In genomic region chr2:31142505-31142904, GRCm38 (mm10) we compare ENCODE assay signal across 8 mouse cellular contexts. TPM values are rescaled to one million over a fixed set of nuclear protein-coding genes. Genes with fewer than 3 reads are reported as not detected.
DNase-seq lines count a peak whose midpoint lies in the region; ATAC-seq and TF ChIP-seq lines count a peak whose summit lies in the region.

No protein-coding gene starts in this region.

- no peak for DNase-seq in liver, adult 2 months (ENCODE audit: extremely low read depth, low read depth, low spot score)
- no peak for DNase-seq in liver
- DNase-seq in embryonic facial prominence, embryonic 11.5 days (ENCODE audit: low spot score): no peak
- DNase-seq in hindbrain, postnatal 0 days (ENCODE audit: low spot score): no peak
- DNase-seq in midbrain, embryonic 14.5 days: no peak
- DNase-seq in left cerebral cortex, adult 9 months (ENCODE audit: low spot score in 2 of 2): no peak
- no peak for DNase-seq in spleen, adult 12 weeks (ENCODE audit: low spot score)
- DNase-seq in gastrocnemius, postnatal 14 days: no peak

- no peak for ATAC-seq in embryonic facial prominence, embryonic 11.5 days (replicated peaks; ENCODE audit: insufficient number of reproducible peaks, low FRiP score, low TSS enrichment, low read depth)
- ATAC-seq in hindbrain, postnatal 0 days: no peak
- ATAC-seq in midbrain, embryonic 14.5 days (ENCODE audit: low FRiP score, low TSS enrichment): no peak; the same call in 1 of the 2 replicates

- no peaks in the 10 kb centered on the region for H3K27me3 ChIP-seq in liver, adult 2 months (ENCODE audit: control insufficient read depth, insufficient read depth, low read length)
- no peaks in the 10 kb centered on the region for H3K27me3 ChIP-seq in embryonic facial prominence, embryonic 11.5 days (ENCODE audit: control insufficient read depth, insufficient read depth, low read length)
- H3K27me3 ChIP-seq in hindbrain, postnatal 0 days (ENCODE audit: insufficient read depth, low read length): no peaks in the 10 kb centered on the region
- H3K27me3 ChIP-seq in midbrain, embryonic 14.5 days (ENCODE audit: control insufficient read depth, insufficient read depth, low read length): peaks cover 5% of the 10 kb centered on the region; the same call in 1 of the 2 replicates

- peak overlapping the region; percentile 97 for H3K4me2 ChIP-seq in embryonic facial prominence, embryonic 11.5 days (ENCODE audit: low read depth, low read length)
- H3K4me2 ChIP-seq in hindbrain, postnatal 0 days (ENCODE audit: low read depth, low read length): peak overlapping the region; percentile 70
- H3K4me2 ChIP-seq in midbrain, embryonic 14.5 days (ENCODE audit: low read length): peak overlapping the region; percentile 88

- peak overlapping the region; percentile 86; the same call in 1 of the 2 replicates for H3K4me3 ChIP-seq in liver, adult 2 months (ENCODE audit: insufficient read depth, low read depth, low read length)
- peak overlapping the region; percentile 89; the same call in 1 of the 2 replicates for H3K4me3 ChIP-seq in embryonic facial prominence, embryonic 11.5 days (ENCODE audit: low read depth, low read length)
- peak overlapping the region; percentile 96 for H3K4me3 ChIP-seq in hindbrain, postnatal 0 days (ENCODE audit: low read length)
- H3K4me3 ChIP-seq in midbrain, embryonic 14.5 days (replicated peaks; ENCODE audit: low read depth, low read length): peak overlapping the region; percentile 78

- H3K36me3 ChIP-seq in liver, adult 2 months (ENCODE audit: control insufficient read depth, insufficient read depth, low read length): no peaks in the 10 kb centered on the region
- H3K36me3 ChIP-seq in embryonic facial prominence, embryonic 11.5 days (replicated peaks; ENCODE audit: control insufficient read depth, insufficient read depth, low read depth, low read length): no peaks in the 10 kb centered on the region
- no peaks in the 10 kb centered on the region for H3K36me3 ChIP-seq in hindbrain, postnatal 0 days (ENCODE audit: insufficient read depth, low read length)
- peaks cover 16% of the 10 kb centered on the region for H3K36me3 ChIP-seq in midbrain, embryonic 14.5 days (ENCODE audit: control insufficient read depth, insufficient read depth, low read length)

- H3K27ac ChIP-seq in liver, adult 2 months (replicated peaks; ENCODE audit: insufficient read depth, low read depth, low read length): 0 out of 2 replicates have a peak overlapping the region, but pooled peaks have one; percentile 5
- H3K27ac ChIP-seq in embryonic facial prominence, embryonic 11.5 days (replicated peaks; ENCODE audit: low read depth, low read length): no peak overlapping the region
- H3K27ac ChIP-seq in hindbrain, postnatal 0 days: peak overlapping the region; percentile 93; the same call in 1 of the 2 replicates
- H3K27ac ChIP-seq in midbrain, embryonic 14.5 days (replicated peaks; ENCODE audit: low read depth, low read length): peak overlapping the region; percentile 86

- no peaks in the 10 kb centered on the region for H3K9me3 ChIP-seq in embryonic facial prominence, embryonic 11.5 days (replicated peaks; ENCODE audit: control insufficient read depth, low read length)
- no peaks in the 10 kb centered on the region for H3K9me3 ChIP-seq in hindbrain, postnatal 0 days (ENCODE audit: low read length)
- no peaks in the 10 kb centered on the region for H3K9me3 ChIP-seq in midbrain, embryonic 14.5 days (ENCODE audit: control insufficient read depth, low read length)

- TF ChIP-seq CTCF in liver, adult 2 months (IDR thresholded peaks at IDR 0.05; ENCODE audit: low read depth, low read length): no peak
- TF ChIP-seq CTCF in hindbrain, postnatal 0 days (IDR thresholded peaks at IDR 0.05; ENCODE audit: low read depth): 0 out of 2 replicates have a peak, but pooled peaks have one; percentile 30

- H3K4me1 ChIP-seq in liver, adult 2 months (ENCODE audit: control insufficient read depth, insufficient read depth, low read length): peaks cover 2% of the 10 kb centered on the region; the same call in 1 of the 2 replicates
- H3K4me1 ChIP-seq in embryonic facial prominence, embryonic 11.5 days (ENCODE audit: control insufficient read depth, insufficient read depth, low read length): no peaks in the 10 kb centered on the region; the same call in 1 of the 2 replicates
- H3K4me1 ChIP-seq in hindbrain, postnatal 0 days (ENCODE audit: insufficient read depth, low read length): peaks cover 9% of the 10 kb centered on the region
- peaks cover 12% of the 10 kb centered on the region for H3K4me1 ChIP-seq in midbrain, embryonic 14.5 days (ENCODE audit: control insufficient read depth, insufficient read depth, low read length)

- intact Hi-C loops in gastrocnemius, postnatal 14 days (cut with DNase I; ENCODE audit: low total_unique reads): no loop called here

- no peak for TF ChIP-seq POLR2A in liver, adult 2 months (IDR thresholded peaks at IDR 0.05; ENCODE audit: extremely low read depth, insufficient read depth, low read length)

- peaks cover 30% of the 10 kb centered on the region; the same call in 1 of the 2 replicates for H3K79me2 ChIP-seq in liver, adult 2 months (ENCODE audit: control insufficient read depth, insufficient read depth, low read length)

- WGBS in liver, adult 2 months: 44% methylated on average over 3 of the region's 3 CpGs
- 35% methylated on average over 3 of the region's 3 CpGs for WGBS in embryonic facial prominence, embryonic 11.5 days
- 30% methylated on average over 3 of the region's 3 CpGs for WGBS in hindbrain, postnatal 0 days
- 40% methylated on average over 3 of the region's 3 CpGs for WGBS in midbrain, embryonic 14.5 days

- H3K9ac ChIP-seq in liver, adult 2 months (ENCODE audit: low read depth, low read length): no peak overlapping the region; the same call in 1 of the 2 replicates
- no peak overlapping the region for H3K9ac ChIP-seq in embryonic facial prominence, embryonic 11.5 days (replicated peaks; ENCODE audit: low read length)
- H3K9ac ChIP-seq in hindbrain, postnatal 0 days (replicated peaks; ENCODE audit: low read length): peak overlapping the region; percentile 96; the same call in 1 of the 2 replicates
- H3K9ac ChIP-seq in midbrain, embryonic 14.5 days (replicated peaks; ENCODE audit: low read length): no peak overlapping the region; the same call in 1 of the 2 replicates

RNA-seq across cellular contexts. Expression of gene Fnbp1, which starts 0.7 kb away (rescaled TPM):
- total RNA-seq in liver, adult 2 months (2014; rRNA removed): 5.2 and 7.4 TPM in 2 replicates
- polyA plus RNA-seq in liver, adult 2 months (2012; rRNA removed): 5.9 and 8.6 TPM in 2 replicates
- polyA plus RNA-seq in embryonic facial prominence, embryonic 11.5 days (2014; fragmentation: Nextera tagmentation; extraction: Ambion mirVana): 15.9 and 17.9 TPM in 2 replicates
- 20.1 and 24.1 TPM in 2 replicates for total RNA-seq in hindbrain, postnatal 0 days (2014; rRNA removed)
- 31.0 and 32.1 TPM in 2 replicates for polyA plus RNA-seq in hindbrain, postnatal 0 days (2015; fragmentation: Nextera tagmentation; extraction: Ambion mirVana)
- 18.3 and 21.0 TPM in 2 replicates for polyA plus RNA-seq in midbrain, embryonic 14.5 days (2014; fragmentation: Nextera tagmentation; extraction: Ambion mirVana)
- 10 to 100 TPM; 16.5 to 21.1 TPM for total RNA-seq in gastrocnemius, postnatal 14 days (2021)

RNA-seq across cellular contexts. Expression of gene Gpr107, which starts 9.6 kb away (rescaled TPM):
- 10.0 and 11.4 TPM in 2 replicates for total RNA-seq in liver, adult 2 months (2014; rRNA removed)
- 6.8 and 8.3 TPM in 2 replicates for polyA plus RNA-seq in liver, adult 2 months (2012; rRNA removed)
- polyA plus RNA-seq in embryonic facial prominence, embryonic 11.5 days (2014; fragmentation: Nextera tagmentation; extraction: Ambion mirVana): 23.1 and 28.6 TPM in 2 replicates
- 49.3 and 52.9 TPM in 2 replicates for total RNA-seq in hindbrain, postnatal 0 days (2014; rRNA removed)
- 28.2 and 31.9 TPM in 2 replicates for polyA plus RNA-seq in hindbrain, postnatal 0 days (2015; fragmentation: Nextera tagmentation; extraction: Ambion mirVana)
- polyA plus RNA-seq in midbrain, embryonic 14.5 days (2014; fragmentation: Nextera tagmentation; extraction: Ambion mirVana): 25.5 and 25.6 TPM in 2 replicates
- 10 to 100 TPM; 24.7 to 25.2 TPM for total RNA-seq in gastrocnemius, postnatal 14 days (2021)
